In genomic region chr14:14707061-14707460, GRCm38 (mm10) we compare ENCODE assay signal across 17 mouse cellular contexts.
"Had no signal": no experiment of that assay in that cellular context is flagged by ENCODE, and none has a peak within 500 bp of the region (broad histone marks: within the 10 kb centered on the region; RNA-seq: fewer than 3 reads in every experiment).

No protein-coding gene starts in this region.

- H3K4me2 ChIP-seq: liver, embryonic 13.5 days; neural tube, embryonic 13.5 days had no signal

- H3K27ac ChIP-seq: left cerebral cortex, adult 2 months; liver, embryonic 13.5 days; midbrain, embryonic 10.5 days; neural tube, embryonic 13.5 days had no signal

- DNase-seq: kidney, adult 2 months; kidney, postnatal 10 days; kidney, postnatal 36 days; layer of hippocampus, postnatal 36 days; liver, embryonic 13.5 days; lung, adult 2 months; lung, postnatal 14 days; lung, postnatal 4 days; midbrain, embryonic 14.5 days; right cerebral cortex, adult 18-20 months; right cerebral cortex, postnatal 14 days; right cerebral cortex, postnatal 4 days; thymus, adult 18-20 months; thymus, postnatal 36 days had no signal

- H3K4me3 ChIP-seq: left cerebral cortex, adult 2 months; liver, embryonic 13.5 days; midbrain, embryonic 10.5 days; neural tube, embryonic 13.5 days had no signal

- H3K9me3 ChIP-seq: liver, embryonic 13.5 days; midbrain, embryonic 10.5 days; neural tube, embryonic 13.5 days had no signal

- H3K27me3 ChIP-seq: liver, embryonic 13.5 days; neural tube, embryonic 13.5 days had no signal

- H3K9ac ChIP-seq: liver, embryonic 13.5 days; neural tube, embryonic 13.5 days had no signal
